Mouse (Mus musculus) frontal cortex, adult 2 months (tissue): ENCODE data around the gene Topbp1. TPM values are rescaled to one million over a fixed set of nuclear protein-coding genes. Genes with fewer than 3 reads are reported as not detected.

Source experiments
- DNase-seq, 2 experiments: peaks; one replicate each; pipeline ENCODE4 v3.0.0; 2022; ENCODE audit warnings: low spot score in 1 of 2; ENCODE audit errors: extremely low spot score in 1 of 2
- polyA plus RNA-seq: library from polyadenylated mRNA; depleted of rRNA; stranded (reverse); fragments of >200 nt; gene quantifications from 2 replicates; pipeline ENCODE4 v1.2.3, GENCODE M21; 2012; rRNA removed

Gene Topbp1
- polyA plus RNA-seq, 1 experiment, result 13.9 TPM

DNA sequence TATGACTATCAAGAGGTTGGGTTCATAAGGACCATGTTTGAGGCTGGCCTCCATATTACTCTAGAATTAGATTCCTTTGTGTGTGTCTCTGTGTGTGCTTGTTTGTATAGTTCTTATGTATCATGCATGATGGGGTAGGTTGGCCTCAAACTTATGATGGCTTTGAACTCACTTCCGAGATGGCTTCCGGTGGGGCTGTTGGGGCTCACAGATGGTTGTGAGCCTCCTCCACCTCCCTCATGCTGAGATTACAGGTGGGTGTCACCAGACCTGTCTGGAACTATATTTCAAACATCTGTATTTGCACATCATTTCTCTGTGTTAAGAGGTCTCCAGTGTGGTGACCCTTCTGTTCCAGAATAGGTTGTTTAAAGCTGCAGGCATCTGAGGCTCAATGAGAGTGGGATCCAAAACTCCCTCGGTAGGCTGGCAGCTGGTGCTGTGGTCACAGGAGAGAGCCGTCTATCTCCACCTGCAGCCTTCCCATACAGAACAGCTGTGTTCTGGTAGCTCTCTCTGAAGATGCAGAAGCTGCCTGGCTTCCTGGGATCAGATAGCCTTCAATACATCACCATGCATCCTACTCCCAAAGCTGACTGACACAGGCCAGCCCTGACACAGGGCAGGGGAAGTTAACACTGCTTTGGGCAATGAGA, 79.3 kb downstream of the Topbp1 start:
- DNase-seq, result no peak

DNA sequence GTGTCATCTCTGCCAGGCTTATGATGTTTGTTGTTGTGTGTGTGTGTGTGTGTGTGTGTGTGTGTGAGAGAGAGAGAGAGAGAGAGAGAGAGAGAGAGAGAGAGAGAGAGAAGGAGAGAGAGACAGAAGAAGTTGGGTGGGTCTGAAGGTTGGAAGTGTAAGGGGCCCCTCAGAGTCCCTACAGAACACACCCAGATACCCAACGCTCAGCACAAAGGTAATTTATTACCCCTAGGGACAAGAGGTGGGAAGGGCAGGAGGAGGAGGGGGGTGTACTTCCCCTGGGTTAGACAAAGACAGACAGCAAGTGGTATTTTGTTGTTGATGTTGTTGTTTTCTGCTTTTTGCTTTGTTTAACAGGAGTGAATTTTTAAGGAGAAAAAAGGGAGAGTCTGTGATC, 80.6 kb downstream of the Topbp1 start:
- no peak for DNase-seq

DNA sequence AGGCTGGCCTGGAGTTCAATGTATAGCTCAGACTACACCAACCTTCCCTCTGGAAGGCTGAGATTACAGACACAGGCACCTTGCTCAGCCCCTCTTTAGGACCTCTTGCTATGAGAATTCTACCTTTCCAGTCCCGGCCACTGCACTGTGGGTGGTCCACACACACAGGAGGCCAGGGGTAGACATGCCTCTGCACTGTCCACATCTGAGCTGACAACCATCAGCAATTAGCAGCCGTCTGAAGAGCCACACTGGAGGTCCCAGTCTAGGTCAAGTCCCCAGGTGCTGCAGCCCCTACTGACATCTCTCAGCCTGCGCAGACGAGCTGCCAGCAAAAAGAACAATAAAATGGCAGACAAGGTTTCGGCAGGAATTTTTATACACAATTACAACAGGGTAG, 81.6 kb downstream of the Topbp1 start:
- no peak for DNase-seq

DNA sequence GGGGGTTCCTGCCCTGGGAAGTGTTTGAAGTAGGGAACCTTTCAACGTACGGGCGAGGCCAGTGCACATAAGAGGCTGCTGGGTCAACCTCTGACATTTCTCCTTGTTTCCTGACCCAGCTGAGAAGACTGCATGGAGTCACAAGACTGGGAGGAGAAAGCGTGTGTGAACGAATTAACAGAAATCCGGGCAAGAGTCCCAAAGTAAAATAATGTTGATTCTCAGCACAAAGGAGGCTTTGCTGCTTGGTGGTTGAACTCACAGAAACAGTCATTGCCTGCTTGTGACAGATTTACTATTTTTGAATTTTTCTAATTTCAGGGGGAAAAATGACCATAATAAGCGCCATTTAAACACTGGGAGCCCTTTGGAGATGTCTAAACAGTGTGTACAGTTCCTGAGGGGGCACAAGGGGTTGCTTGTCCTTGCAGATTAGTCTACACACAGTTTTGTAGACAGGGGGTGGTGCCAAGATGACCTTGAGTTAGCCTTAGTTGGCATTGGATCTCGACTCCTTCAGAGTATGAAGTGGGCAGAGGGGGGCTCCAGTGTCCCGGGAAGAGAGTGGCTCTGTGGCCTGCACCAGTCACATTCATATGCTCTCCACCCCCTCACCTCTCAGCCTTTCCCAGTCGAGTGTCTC, 82.1 kb downstream of the Topbp1 start:
- no peak for DNase-seq

DNA sequence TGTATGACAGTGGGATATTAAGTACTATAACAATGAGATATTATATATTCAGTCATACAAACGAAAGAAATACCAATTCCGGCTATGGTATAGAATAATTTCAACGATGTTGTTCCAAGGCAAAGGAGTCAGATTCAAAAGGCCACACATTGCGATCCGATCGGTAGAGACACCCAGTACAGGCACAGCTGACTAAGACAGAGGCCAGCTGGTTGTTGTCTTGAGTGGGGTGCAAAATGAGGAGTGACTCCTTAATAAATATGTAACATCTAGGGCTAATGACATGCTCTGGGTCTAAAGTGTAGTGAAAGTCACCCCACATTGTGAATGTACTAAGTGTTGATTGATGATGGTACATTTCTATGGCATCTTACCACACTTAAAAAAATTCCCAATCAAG, 84.2 kb downstream of the Topbp1 start:
- no peak for DNase-seq

DNA sequence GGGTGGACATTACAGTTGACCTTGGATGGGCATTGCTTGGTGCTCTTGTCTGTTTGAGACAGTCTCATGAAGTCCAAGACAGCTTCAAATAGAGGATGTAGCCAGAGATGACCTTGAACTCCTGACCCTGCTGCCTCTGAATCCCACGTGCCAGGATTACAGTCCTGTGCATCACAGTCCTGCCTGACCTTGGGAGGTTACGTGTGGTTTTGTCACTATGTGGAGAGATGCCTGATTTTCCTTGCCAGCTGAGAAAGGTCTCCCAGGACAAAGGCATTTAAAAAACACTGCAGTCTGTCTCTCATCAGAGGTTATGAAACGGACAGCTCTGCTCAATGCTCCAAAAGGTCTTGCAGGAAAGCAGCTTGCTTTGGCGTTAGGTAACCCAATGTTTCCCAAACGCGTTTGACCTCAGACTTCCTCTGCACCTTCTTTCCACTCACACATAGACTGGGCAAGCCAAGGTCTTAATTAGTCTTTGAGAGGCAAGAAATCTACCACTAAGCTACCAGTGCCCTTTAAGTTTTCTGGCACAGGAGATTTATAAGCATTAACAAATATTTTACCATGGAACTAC, 86.9 kb downstream of the Topbp1 start:
- DNase-seq, result no peak

DNA sequence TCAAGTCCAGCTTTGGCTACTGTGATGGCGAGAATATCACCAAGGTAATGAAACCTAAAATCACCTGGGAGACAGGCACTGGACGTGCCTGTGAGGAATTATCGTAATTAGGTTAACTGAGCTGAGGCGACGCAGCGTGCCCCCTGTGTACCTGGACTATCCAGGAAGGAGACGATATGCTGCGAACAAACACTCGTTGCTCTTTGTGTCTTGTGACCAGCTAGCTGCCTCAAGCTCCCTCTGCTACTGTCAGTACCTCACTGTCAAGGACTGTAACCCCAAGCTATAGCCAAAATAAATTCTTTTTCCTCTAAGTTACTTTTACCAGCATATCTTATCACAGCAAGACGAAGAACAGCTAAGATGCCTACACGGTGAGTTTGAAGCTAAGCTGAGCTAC, 88.2 kb downstream of the Topbp1 start:
- DNase-seq, result no peak

DNA sequence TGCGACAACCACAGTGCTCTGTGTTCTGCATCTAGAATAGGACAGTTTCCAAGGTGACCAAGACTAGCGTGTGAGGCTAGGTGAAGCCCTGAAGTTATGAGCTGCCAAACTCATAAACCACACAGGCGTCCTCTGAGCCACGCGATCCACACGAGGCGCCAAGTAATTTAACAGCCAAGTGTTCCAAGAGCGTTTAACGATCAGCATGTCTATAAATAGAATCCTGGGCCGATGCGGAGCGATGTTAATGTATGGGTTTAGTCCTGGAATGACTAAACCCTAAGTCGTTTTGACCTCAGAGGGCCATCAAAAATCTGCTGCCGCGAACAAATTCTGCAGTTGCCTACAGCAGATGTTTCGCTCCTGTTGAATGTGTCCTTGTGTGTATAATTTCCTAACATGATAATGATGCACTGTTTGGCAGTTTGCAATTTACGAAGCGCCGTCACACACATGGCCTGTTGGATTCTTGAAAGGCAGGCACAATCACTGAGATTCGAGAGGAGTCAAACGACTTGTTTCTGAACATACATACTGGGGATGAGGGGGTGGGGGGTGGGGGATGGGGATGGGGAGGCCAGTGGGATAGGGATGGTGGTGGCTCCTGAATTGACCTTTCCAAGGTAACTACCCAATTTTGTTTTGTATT, 93.6 kb downstream of the Topbp1 start:
- peak; percentile 2 to 9 for DNase-seq

Other genes starting within 250 kb of the Topbp1 start
- gene Rab6b, start 193.4 kb upstream of the Topbp1 start, polyA plus RNA-seq, result 269 and 289 TPM in 2 replicates
- gene Srprb, start 103.1 kb upstream of the Topbp1 start, polyA plus RNA-seq, result 35.9 and 38.8 TPM in 2 replicates
- gene Gm20425, start 74.9 kb upstream of the Topbp1 start, polyA plus RNA-seq, result not detected in 2 replicates
- 154 and 202 TPM in 2 replicates for gene Trf, start 74.8 kb upstream of the Topbp1 start, polyA plus RNA-seq
- 0.78 and 1.00 TPM in 2 replicates for gene 1300017J02Rik, start 133 bp upstream of the Topbp1 start, polyA plus RNA-seq
- 53.9 TPM in 2 replicates for gene Cdv3, start 60.6 kb downstream of the Topbp1 start, polyA plus RNA-seq
- gene Bfsp2, start 175.2 kb downstream of the Topbp1 start, polyA plus RNA-seq, result 5.5 and 6.9 TPM in 2 replicates